Mouse (Mus musculus): ENCODE measurements around the gene Igflr1. TPM values are rescaled to one million over a fixed set of nuclear protein-coding genes. Genes with fewer than 3 reads are reported as not detected.

Igflr1 gene
- total RNA-seq, 2 experiments from 2014 or later = 2.0 to 3.2 TPM

DNA sequence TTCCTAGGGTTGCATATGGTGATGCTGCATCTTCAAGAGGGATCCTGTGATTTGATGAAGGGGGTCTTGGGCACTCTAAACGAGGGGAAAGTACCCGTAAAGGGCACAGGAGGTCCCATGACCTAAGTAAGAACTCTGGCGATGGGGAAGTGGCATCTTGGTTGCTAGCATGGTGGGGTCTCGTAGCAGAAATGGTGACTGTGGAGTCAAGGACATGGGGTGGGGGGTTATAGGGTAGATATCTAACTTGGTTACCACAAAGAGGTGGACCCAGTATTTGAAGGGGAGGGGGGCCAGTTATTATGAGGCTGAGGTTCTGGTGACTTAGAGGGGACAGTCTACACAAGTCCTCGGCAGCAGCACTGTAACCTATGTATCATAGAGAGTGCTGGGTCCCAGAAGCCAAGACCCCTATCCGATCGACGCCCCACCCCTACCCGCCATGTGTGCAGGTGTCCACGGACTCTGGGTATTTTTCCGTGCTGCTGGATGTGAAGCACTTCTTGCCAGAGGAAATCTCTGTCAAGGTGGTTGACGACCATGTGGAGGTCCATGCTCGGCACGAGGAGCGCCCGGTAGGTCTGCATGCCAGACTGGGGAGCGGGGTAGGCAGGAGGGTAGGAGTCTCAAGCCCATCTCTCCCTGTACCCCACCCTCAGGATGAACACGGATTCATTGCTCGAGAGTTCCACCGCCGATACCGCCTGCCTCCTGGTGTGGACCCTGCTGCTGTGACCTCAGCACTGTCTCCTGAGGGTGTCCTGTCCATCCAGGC lies 11.2 kb upstream of the Igflr1 start:
- DNase-seq = no peak

DNA sequence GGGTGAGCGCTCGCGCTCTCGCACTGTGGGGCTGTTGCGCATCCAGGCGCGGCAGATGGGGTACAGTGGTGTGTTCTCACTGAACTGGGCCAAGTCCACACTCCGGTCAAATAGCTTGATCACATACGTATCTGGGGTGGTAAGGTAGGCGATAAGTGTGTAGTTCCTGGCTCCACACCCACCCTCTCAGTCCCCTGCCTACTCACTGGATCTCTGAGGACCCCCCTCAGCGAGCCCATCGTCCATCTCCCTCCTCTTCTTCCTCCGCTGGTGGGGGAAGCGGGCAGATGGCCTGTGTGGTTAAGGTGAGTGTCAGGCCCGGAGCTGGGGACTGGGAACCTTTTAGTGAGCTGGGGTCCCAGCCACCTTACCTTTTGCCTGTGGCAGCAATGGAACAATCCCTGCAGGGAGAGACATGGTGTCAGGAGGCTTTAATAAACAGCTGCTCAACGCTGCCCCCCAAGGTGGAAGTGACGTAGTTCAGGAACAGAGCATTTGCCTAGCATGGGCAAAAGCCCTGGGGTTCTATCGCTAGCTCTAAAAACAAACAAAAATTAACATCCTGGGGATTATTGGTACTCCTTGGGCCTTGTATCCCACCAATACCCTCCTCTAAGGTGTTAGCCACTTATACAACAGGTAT lies 8.2 kb upstream of the Igflr1 start:
- no peak for DNase-seq

DNA sequence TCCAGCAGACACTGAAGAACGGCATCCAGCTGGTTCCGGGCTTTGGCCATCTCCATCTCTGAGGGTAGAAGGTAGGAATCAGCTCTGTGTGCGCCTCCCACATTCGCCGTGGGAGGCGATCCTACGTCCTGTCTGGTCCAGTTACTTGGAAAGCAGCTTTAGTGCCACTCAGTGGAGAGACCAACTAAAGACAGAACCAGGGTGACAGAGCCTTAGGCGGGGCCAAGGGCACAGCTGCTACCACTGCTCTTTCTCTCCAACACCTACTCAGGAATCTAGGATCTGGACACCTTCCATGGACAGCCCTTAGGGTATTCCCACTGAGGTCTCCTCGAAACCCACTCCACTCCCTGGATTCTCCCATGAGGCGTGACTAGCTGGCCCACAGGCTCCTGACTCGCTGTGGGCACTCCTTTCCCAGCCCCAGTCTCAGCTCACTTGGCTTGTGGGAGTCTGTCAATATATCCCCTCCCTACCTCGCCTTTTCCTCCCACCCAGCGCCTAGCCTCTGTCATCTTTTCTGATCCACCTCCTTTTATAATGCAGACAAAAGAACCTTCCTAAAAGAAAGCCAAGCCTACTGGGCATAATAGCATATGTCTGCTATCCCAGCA lies 7.2 kb upstream of the Igflr1 start:
- DNase-seq = peak in 1 of 2 experiments; percentile 38

DNA sequence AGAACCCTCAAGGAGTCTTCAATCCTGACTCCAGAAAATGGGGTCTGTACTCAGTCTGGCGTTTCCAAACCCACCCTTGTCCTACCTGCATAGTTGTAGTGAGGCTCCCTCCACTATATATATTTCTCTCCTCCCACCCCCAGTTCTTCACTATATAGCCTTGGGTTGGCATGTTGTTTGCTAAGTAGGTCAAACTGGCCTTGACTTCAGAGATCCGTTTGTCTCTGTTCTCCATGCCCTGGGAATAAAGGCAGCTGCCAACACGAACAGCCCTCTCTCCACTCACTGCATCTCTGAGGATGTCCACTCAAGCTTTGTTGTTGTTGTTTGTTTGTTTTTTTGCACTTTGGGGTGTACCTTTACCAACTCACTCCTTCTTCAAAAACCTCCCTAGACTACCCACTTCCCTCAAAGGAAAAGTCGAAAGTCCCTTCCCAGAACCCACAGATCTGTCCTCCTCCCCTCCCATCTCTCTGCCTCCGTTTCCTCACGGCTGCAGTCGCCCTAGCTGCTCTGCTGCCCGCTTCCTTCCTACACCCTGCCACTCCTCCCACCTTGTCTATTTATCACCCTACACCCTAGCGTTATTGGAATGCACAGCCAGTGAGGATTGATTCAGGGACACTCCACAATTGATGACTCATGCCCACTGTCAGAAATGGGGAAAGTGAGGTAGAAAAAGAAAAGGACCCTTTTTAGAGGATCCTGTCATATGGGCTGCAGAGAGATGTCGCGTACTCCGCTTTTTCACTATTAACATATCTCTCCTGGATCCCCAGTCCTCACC lies 6.4 kb upstream of the Igflr1 start:
- DNase-seq = no peak

DNA sequence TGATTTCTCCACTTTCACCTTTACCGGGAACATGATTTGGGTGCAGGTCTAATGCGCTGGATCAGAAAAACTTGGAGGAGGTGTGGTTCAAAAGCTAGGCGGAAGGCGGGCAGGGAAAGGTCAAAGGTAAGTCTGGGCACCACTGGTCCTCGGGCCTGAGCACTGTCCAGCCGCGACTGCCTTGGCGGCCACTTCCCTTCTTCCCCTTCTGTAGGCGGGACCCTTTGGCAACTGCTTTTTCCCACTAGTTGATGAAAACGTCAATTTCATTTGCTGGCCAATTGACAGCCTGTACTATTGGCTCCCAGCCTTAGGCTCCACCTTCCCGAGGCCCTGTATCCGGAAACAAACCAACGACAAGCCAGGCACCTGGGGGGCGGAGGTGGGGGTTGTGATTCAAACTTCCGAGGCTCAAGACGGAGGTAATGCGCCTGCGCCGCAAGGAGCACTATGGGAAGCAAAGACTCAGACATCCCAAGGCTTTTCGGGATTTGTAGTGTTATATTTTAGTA lies 5.7 kb upstream of the Igflr1 start, which contains the start of gene Lin37:
Gene Lin37, minus strand, starts transcription at position 396 of the 512 bp plus-strand sequence.
- peak; percentile 97 to 98 for DNase-seq

DNA sequence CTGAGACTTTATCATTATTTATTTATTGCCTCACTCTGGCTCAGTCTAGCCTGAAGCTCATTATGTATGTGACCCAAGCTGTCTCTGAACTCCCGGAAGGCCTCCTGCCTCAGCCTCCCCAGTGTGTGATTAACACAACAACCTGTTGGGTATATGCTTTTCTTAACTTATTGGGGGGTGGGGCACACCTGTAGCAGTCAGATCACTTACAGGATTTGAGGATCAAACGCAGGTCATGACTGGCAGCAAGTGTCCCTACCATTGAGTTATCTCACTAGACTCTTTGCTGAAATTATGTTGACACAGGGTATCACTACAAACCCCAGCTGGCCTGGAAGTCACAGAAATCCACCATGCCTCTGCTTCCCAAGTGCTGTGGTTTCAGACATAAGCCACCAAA lies 4.9 kb upstream of the Igflr1 start:
- DNase-seq = no peak

DNA sequence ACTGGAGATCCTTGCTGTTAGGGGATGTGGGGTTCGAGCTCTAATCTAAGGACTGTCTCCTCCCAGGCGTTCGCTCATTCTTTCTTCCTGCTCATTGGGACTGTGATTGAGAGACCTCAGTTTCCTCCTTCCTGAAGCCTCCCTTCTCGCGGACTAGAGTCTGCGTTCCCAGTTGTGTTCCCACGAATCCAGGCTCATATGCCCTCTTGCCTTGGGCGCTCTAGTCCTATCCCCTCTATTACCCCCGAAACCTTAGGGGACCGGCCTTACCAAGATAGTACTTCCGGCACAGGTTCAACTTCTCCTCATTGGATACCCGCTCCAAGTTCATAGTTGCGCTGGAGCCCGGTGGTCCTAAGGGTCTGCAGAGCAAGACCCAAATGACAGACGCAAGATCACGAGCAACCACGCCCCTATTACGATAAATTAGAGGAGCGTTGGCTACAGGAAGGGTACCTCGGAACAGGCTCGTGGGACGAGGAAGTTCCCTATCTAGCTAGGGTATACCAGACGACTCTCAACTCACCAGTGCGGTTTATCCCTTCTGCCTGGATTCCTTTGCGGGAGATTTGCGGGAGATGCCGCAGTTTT lies 2.6 kb upstream of the Igflr1 start:
- DNase-seq = no peak

DNA sequence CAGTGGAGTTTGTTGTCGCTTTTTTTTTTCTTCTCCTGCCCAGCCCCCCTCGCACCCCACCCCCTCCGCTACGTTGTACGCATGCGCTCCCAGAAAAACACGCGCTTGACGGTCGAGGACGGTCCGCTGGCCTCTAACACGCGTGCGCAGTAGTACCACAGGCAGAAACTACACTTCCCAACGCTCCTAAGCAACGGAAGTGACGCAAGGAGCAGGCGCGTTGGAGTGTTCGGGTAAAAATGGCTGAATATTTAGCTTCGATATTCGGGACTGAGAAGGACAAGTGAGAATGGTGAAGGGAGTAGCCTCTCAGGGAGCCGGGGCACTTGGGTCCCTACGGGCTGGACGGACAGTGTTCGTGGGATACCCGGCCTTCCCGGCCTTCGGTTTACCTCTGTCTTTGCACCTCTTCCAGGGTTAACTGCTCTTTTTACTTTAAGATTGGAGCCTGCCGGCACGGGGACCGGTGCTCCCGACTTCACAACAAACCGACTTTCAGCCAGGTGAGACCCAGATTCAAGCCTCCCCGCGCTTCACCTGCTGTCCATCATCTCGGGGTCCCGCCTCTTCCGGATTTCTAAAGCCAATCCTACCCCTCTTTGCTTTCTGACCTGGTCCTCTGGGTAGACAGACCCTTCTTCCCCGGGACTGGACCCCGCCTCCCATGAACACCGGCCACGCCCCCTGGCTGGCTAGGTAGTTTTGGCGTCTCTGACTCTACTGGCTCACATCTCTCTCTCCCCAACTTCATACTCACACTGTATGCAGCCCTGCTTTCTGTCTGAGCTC lies 1.9 kb upstream of the Igflr1 start, which contains the start of the genes U2af1l4, Gm49396 and Psenen:
Gene U2af1l4, plus strand, starts transcription at position 185 of the 789 bp plus-strand sequence.
Gene Gm49396, plus strand, starts transcription at position 228 of the 789 bp plus-strand sequence.
Gene Psenen, minus strand, starts transcription at position 511 of the 789 bp plus-strand sequence.
- peak; percentile 95 to 97 for DNase-seq

DNA sequence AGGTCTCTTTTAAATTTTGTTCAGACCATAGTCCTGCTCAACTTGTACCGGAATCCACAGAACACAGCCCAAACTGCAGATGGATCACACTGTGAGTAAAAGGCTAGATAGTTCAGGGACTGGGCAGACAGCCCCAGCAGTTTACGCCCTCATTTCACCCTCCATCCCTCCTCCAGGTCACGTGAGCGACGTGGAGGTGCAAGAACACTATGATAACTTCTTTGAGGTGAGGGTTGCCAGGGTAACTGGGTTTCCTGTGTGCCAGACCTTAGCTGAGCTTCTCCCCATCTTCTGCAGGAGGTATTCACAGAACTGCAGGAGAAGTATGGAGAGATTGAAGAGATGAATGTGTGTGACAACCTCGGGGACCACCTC lies 1.3 kb upstream of the Igflr1 start:
- no peak for DNase-seq

DNA sequence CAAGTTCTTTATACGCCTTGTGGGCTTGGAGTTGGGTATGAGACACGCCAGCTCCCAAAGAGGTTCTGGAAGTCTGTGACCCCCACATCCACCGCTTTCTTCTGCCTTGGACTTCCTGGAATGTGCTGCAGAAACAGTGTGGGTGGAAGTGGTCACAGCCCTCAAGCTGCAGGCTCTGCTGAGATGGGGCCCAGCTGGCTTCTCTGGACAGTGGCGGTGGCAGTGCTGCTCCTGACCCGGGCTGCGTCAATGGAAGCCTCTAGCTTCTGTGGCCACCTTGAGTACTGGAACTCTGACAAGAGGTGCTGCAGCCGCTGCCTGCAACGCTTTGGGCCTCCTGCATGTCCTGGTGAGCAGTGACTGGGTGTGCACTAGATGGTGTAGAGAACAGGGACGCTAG lies 806 bp downstream of the Igflr1 start:
- DNase-seq = no peak

DNA sequence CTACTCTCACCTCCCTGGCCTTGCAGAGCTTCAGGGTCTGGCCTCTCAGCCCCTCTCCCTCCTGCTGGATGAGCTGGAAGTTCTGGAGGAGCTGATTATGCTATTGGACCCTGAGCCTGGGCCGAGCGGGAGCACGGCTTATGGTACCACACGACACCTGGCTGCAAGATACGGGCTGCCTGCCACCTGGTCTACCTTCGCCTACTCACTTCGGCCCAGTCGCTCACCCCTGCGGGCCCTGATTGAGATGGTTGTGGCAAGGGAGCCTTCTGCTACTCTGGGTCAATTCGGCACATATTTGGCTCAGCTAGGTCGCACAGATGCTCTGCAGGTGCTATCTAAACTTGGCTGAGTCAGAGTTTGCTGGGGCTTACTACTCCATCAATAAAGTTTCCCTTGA lies 2.3 kb downstream of the Igflr1 start:
- no peak for DNase-seq

DNA sequence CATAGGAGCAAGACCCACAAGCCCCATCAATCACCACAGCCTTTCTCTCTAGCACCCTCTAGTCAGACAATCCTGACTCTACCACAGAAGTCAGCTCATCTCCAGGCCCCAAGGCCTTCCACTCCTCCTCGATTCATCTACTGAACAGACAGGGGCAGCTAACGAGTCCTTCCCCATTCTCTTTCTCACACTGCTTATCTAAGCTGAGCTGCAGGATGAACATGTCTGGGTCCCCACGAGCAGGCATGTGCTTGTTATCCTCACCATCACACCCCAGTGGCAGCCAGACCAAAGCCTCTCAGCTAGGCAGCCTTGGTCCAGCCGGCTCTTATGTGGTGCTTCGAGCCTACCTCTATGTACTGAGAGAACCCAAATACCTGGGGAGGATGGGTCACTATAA lies 7.2 kb downstream of the Igflr1 start:
- no peak for DNase-seq

DNA sequence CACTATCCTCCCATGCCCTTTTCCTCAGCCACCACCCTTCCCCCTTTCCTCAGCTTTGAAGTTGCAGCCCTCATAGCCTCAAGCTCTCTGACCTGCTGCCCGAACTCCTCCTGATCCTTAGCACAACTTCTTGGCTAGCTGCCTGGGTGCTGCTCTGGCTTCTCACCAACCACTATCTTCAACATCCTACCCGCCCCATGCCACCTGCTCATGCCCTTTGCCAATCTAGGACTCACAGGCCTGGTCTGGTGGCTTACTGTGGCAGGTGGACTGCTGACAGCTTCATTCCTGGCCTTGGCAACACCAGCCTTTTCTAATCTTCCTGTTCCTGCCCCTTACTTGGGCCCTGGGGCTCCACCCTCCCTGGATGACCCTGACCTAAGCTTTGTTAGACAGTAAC lies 7.7 kb downstream of the Igflr1 start:
- peak; percentile 67 to 75 for DNase-seq

DNA sequence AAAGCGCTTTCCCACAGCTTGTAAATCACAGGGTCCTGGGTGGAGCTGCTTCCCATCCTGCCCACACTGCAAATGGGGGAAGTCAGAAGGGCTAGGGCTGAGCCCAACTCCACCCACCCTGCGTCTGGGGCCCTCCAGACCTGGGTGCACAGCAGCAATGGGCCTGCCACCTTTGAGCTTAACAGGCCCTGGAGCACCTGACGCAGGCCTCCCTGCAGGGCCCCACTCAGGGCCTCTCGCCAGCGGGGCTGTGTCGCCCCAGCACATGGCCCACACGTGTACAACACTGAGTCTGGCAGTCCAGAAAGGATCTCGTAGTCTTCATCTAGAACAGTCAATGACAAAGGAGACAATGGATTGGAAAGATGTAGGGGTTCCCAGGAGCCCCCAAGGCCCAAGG lies 14.7 kb downstream of the Igflr1 start:
- no peak for DNase-seq

DNA sequence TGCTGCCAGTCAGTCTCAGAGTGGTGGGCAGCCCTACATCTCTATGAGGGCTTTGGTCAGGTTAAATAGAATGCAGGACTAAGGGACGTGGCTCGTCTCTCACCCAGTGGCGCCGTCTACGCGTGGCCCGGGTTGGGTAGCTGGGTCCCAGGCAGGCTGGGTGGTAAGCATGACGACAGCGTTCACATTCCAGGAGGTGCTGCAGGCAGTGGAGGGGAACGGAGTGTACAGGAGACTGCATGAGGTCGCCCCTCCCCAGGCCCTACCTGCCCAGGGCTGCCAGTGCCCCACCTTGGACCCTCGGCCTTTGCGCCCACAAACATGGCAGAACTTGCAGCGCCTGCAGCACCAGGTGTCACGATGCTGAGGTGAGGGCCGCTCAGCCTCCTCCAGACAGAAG lies 16.3 kb downstream of the Igflr1 start:
- no peak for DNase-seq

DNA sequence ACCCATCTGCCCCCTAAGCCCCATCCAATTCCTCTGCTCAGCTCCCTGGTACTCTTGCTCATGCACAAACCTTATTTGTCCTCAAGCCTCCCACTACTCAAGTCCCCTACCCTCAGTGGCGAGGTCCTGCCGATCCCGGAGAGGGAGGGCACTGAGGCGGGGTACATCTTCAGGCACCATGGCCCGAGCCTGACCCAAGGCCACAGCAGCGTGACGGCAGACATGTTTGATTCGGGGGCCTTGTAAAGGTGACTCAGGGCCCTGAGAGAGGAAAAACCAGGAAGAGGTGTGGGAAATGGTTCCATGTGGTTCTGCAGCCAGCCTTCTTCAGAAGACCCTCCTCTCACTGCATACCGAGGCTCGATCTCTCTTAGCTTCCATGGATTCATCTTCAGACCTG lies 19.1 kb downstream of the Igflr1 start:
- DNase-seq = no peak

DNA sequence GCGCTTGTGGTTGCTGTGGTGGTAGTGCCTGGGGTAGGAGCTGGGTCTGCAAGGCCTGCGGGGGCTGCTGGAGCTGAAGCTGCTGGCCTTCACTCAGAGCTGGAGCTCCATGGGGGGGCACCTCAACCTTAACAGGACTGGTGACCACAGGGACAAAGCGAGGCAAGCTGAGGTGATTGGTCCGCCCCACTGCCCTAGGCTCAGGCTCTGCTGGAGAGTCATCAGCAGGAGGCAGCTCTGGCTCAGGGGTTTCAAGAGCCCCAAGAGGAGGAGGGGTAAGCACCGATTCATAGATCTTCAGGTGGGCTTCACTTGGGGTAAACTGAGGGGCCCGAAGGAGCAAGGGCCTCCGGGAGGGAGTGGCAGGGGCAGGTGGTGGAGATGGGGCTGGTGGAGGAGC lies 19.9 kb downstream of the Igflr1 start:
- no peak for DNase-seq

DNA sequence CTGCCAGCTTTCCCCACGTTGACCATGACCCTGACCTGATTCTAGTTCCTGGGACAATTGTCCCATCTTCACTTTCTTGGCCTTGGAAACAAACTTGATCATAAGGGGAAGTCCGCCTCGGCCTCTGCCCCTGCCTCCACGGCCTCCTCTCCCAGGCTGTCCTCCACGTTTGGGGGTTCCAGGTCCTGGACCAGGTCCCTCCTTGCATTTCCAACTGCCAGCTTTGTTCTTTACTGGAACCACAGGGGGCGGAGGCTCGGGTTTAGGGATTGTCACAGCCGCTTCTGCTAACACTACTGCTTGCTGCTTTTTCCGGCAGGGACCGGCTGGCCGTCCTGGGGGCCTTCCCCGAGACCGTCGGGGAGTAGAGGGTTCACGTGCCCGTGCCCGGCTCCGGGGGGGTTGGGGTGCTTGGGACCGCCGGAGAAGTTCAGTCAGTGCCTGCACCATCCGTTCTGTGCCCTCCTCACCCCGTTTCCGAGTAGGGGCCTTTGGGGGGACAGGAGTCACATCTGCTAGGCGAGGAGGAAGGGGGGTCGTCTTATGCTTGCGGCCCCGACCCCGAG lies 21.3 kb downstream of the Igflr1 start:
- DNase-seq = no peak

DNA sequence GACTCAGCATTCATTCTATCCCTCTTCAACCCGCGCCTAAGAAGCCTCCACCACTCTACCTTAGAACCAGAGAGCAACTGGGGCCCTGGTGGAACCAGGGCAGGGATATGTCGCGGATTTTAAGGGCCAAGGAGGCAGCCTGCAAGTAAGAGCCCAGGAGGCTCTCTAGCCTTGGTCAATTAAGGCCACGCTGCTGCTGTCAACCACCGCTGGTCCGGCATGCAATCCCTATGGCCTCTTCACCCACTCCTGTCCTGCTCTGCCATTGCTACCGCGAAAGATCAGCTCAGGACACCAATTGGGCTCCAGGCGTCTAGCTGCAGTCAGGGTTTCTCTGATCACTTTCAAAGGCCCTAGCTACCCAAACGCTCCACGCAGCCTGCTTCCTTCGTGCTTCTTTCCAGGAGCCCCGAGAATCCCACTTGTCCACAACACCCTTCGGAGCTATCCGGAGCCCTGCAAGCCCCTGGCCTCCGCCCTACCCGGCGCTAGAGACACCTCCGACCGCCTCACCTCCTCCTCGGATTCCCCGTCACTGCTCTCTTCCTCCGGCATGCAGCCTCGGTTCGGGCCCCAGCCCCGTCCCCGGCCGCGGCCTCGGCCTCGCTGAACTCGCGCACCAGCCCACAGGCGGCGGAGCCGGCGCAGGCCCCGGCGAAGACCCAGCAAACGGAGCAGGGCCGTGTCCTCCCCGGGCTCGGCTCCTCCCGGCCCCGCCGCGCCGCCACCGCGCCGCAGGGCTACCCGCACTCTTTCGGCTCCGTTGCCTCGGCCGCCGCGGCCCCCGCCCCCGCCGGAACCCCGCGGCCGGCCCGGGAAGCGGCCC lies 22.8 kb downstream of the Igflr1 start:
- DNase-seq = peak; percentile 41 to 58
